Mouse (Mus musculus) layer of hippocampus, adult 8-10 months (tissue): ENCODE data around the gene Prkag1. TPM values are rescaled to one million over a fixed set of nuclear protein-coding genes. Genes with fewer than 3 reads are reported as not detected.

ENCODE experiments used
- DNase-seq, 2 experiments: peaks; one replicate each; pipeline ENCODE4 v3.0.0; 2022; ENCODE audit warnings: low spot score in 2 of 2
- total RNA-seq, 4 experiments: library from RNA; stranded (reverse); gene quantifications; 2 replicates each; pipeline ENCODE4 v1.2.4; 2022

Gene Prkag1
- total RNA-seq, 4 experiments from 2014 or later = 49.0 to 55.2 (median 50.2) TPM

DNA sequence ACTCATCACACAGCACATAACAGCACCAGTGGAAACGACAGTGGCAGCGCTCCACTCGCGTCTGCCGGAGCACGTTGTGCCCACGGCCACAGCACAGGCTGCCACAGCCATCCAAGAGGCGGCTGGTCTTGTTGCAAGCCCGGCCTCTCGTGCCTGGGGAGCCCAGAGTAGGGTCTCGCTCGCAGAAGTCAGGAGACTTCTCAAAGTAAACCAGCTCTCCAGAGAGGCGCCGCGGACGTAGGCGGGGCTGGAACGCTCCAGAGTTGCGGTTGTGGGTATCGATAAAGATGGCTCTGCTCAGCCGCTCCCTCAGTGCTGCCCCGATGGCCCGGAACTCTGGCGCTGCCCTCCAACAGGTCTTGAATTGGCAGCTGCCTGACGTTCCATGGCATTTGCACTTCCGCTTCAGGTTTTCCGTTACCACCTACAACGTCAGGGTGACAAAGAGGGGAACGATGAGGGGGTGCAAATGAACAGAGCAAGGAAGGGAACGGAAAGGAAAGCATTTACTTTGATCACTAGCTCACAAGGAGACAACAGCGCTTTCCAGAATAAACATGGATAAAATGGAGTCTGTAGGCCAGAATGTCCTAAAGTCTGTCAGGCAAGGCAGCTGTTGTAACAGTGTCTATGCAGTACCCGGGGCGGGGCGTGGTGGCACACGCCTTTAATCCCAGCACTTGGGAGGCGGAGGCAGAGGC, 58.7 kb downstream of the Prkag1 start:
- no peak for DNase-seq

GRCm38 (mm10) chr15:98771813-98772425, 59.4 kb downstream of the Prkag1 start:
- DNase-seq = no peak

DNA sequence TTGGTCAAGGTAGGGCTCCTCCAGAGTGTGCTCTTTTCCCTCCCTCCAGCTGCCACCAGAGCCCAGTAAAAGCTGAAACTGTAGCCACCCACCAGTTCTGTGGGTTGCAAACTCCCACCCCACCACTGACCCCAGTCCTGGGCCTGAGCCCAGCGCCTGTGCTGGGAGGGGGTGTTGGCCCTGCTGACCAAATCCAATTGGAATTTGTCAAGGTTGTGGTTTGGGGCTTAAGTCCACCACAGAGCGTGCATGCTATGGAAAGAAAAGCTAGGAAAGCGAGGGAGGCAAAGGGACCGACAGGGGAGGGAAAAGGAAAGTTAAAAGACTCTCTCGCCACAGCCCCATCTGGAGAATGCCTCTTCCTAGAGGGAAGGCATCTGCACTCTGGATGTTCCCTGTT, 63.1 kb downstream of the Prkag1 start:
- DNase-seq = no peak

GRCm38 (mm10) chr15:98765929-98766328, 65.4 kb downstream of the Prkag1 start:
- no peak for DNase-seq

Other genes with a start within 250 kb of the Prkag1 start
- gene Adcy6, start 221.4 kb downstream of the Prkag1 start, total RNA-seq = 10 to 100 TPM; 47.3 to 58.6 (median 52.2) TPM
- gene Cacnb3, start 200.7 kb downstream of the Prkag1 start, total RNA-seq = 100 to 1,000 TPM; 163 to 193 (median 176) TPM
- gene Ddx23, start 168.6 kb downstream of the Prkag1 start, total RNA-seq = 10 to 100 TPM; 76.3 to 89.4 (median 85.9) TPM
- gene Rnd1, start 154.1 kb downstream of the Prkag1 start, total RNA-seq = 1 to 10 TPM; 6.3 to 8.7 (median 7.3) TPM
- 10 to 100 TPM in 1 of 4 experiments, 1 to 10 TPM in 3; 7.4 to 10.4 (median 8.4) TPM for gene Ccdc65, start 123.3 kb downstream of the Prkag1 start, total RNA-seq
- gene Fkbp11, start 103.3 kb downstream of the Prkag1 start, total RNA-seq = 1 to 10 TPM; 1.2 to 2.3 (median 1.5) TPM
- gene Arf3, start 68.3 kb downstream of the Prkag1 start, total RNA-seq = 100 to 1,000 TPM; 730 to 835 (median 787) TPM
- gene Wnt10b, start 53.4 kb downstream of the Prkag1 start, total RNA-seq = under 1 TPM; 0.16 to 0.59 (median 0.41) TPM
- gene Wnt1, start 41.7 kb downstream of the Prkag1 start, total RNA-seq = not detected
- gene Ddn, start 22.0 kb downstream of the Prkag1 start, total RNA-seq = 1,000 to 10,000 TPM; 1,258 to 1,383 (median 1,345) TPM
- gene Kmt2d, start 39.7 kb upstream of the Prkag1 start, total RNA-seq = 10 to 100 TPM; 77.8 to 96.0 (median 89.6) TPM
- 10 to 100 TPM in 1 of 4 experiments, 1 to 10 TPM in 3; 4.9 to 10.4 (median 7.9) TPM for gene Rhebl1, start 63.0 kb upstream of the Prkag1 start, total RNA-seq
- gene Dhh, start 67.0 kb upstream of the Prkag1 start, total RNA-seq = under 1 TPM in 3 of 4 experiments, not detected in 1; 0.18 to 0.34 (median 0.23) TPM
- gene Lmbr1l, start 86.7 kb upstream of the Prkag1 start, total RNA-seq = 10 to 100 TPM; 17.9 to 21.8 (median 19.6) TPM
- 100 to 1,000 TPM; 488 to 526 (median 515) TPM for gene Tuba1b, start 103.0 kb upstream of the Prkag1 start, total RNA-seq
- gene Gm49450, start 122.0 kb upstream of the Prkag1 start, total RNA-seq = not detected
- gene Tuba1a, start 122.2 kb upstream of the Prkag1 start, total RNA-seq = 100 to 1,000 TPM; 800 to 882 (median 860) TPM
- 10 to 100 TPM; 47.7 to 64.5 (median 52.7) TPM for gene Tuba1c, start 198.4 kb upstream of the Prkag1 start, total RNA-seq
- 1 to 10 TPM in 3 of 4 experiments, under 1 TPM in 1; 0.96 to 1.9 (median 1.4) TPM for gene Prph, start 223.7 kb upstream of the Prkag1 start, total RNA-seq
- gene Troap, start 243.1 kb upstream of the Prkag1 start, total RNA-seq = under 1 TPM; 0.33 to 0.66 (median 0.46) TPM